Mouse (Mus musculus) lung, postnatal 0 days (tissue): Measurements from ENCODE around the gene Klrb1a.

Experiments
- CTCF ChIP-seq: IDR thresholded peaks from 2 replicates; pipeline ENCODE4 v1.5.1; 2016; ENCODE audit warnings: antibody characterized with exemption, mild to moderate bottlenecking
- EP300 ChIP-seq: IDR thresholded peaks from 2 replicates; pipeline ENCODE4 v1.6.1; 2016; ENCODE audit warnings: antibody characterized with exemption, mild to moderate bottlenecking, control low read depth

DNA sequence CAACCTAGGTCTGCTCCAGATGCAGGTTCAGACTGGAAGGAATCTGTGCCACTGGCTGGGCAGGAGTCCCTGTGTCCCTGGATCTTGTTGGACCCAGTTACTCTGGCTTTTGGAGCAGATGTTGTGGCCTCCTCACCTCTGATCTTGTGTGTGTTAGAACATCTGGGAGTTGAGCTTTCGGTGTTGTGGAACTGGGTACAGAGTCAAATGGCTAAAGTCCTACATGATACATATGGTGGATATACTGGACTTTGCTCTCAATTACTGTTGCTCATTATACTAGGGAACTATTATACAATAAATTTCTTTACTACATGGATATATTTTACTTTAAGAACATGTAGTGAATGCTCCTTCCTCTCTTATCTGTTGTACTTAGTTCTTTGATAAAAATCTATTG is 37.9 kb upstream of the Klrb1a start:
- TF ChIP-seq CTCF (no peak), EP300 (no peak)
